ENCODE assay signal across 8 mouse cellular contexts in the genomic region with DNA sequence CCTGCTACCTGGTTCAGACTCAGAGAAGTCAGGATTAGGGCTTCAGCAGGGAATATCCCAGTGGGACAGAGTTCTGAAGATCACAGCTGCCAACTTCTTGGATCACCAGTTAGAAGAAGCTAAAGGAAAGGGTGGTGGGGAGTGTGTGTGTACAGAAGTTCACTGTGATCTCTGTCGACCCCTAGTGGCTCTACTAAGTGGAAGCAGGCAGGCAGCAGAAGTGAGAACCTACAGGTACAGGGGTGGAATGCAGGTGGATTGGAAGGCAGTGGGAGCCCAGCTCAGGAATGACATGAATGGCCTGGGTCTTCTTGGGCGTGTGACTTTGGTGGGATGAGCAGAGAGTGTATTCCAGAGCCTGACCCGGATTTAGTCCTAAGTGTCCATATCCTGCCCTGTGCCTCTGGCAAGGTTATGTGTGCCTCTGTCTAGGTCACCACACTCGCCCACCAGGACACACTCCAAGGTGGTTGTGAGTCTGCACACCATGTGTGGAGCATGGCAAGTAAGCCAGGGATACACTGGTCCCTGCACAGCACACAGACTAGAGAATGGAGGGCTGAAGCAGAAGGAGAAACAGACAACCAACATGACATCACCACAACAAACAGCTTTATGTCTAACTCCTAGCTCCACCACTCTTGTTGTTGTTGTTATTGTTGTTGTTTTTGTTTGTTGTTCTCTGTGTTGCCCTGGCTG. TPM values are rescaled to one million over a fixed set of nuclear protein-coding genes. Genes with fewer than 3 reads are reported as not detected.
DNase-seq lines count a peak whose midpoint lies in the region; ATAC-seq and TF ChIP-seq lines count a peak whose summit lies in the region.

No protein-coding gene starts in this region.

- H3K36me3 ChIP-seq in hindbrain, embryonic 10.5 days = no peaks in the 10 kb centered on the region
- no peaks in the 10 kb centered on the region for H3K36me3 ChIP-seq in hindbrain, embryonic 12.5 days
- peaks cover 5% of the 10 kb centered on the region for H3K36me3 ChIP-seq in G1E (replicated peaks)
- 0 out of 2 replicates have a peak, but pooled peaks cover 5% of the 10 kb centered on the region for H3K36me3 ChIP-seq in kidney, embryonic 14.5 days (ENCODE audit: control insufficient read depth, insufficient read depth, low read length)

- no peaks in the 10 kb centered on the region for H3K27me3 ChIP-seq in hindbrain, embryonic 10.5 days (ENCODE audit: insufficient read depth, poor library complexity, severe bottlenecking)
- H3K27me3 ChIP-seq in hindbrain, embryonic 12.5 days = no peaks in the 10 kb centered on the region
- H3K27me3 ChIP-seq in G1E (ENCODE audit: insufficient read depth, low read length) = peaks cover 15% of the 10 kb centered on the region
- H3K27me3 ChIP-seq in kidney, embryonic 14.5 days (ENCODE audit: control insufficient read depth, insufficient read depth, low read length) = no peaks in the 10 kb centered on the region

- no peak overlapping the region for H3K27ac ChIP-seq in hindbrain, embryonic 10.5 days
- no peak overlapping the region for H3K27ac ChIP-seq in hindbrain, embryonic 12.5 days
- H3K27ac ChIP-seq in kidney, embryonic 14.5 days (ENCODE audit: low read depth, low read length) = no peak overlapping the region

- 33% methylated on average over 4 of the region's 4 CpGs for WGBS in hindbrain, embryonic 10.5 days
- WGBS in hindbrain, embryonic 12.5 days = 34% methylated on average over 4 of the region's 4 CpGs
- WGBS in kidney, embryonic 14.5 days = 41% methylated on average over 4 of the region's 4 CpGs

- H3K4me1 ChIP-seq in hindbrain, embryonic 10.5 days (replicated peaks) = peaks cover 15% of the 10 kb centered on the region
- H3K4me1 ChIP-seq in hindbrain, embryonic 12.5 days = peaks cover 3% of the 10 kb centered on the region; the same call in 1 of the 2 replicates
- no peaks in the 10 kb centered on the region for H3K4me1 ChIP-seq in G1E (ENCODE audit: insufficient read depth, low read depth, low read length)
- H3K4me1 ChIP-seq in kidney, embryonic 14.5 days (ENCODE audit: control insufficient read depth, insufficient read depth, low read length) = 0 out of 2 replicates have a peak, but pooled peaks cover 8% of the 10 kb centered on the region

- ATAC-seq in hindbrain, embryonic 12.5 days (ENCODE audit: low FRiP score) = no peak
- ATAC-seq in G1E (ENCODE audit: extremely low read depth, insufficient number of reproducible peaks, low FRiP score, poor library complexity, severe bottlenecking) = no peak
- peak; percentile 73 for ATAC-seq in kidney, embryonic 14.5 days (ENCODE audit: low FRiP score, low TSS enrichment)
- peak; percentile 92 for ATAC-seq in megakaryocyte-erythroid progenitor cell, adult 5-6 weeks (replicated peaks; ENCODE audit: low FRiP score, low TSS enrichment, poor library complexity, severe bottlenecking)

- no peak overlapping the region for H3K4me2 ChIP-seq in hindbrain, embryonic 12.5 days (replicated peaks)
- no peak overlapping the region for H3K4me2 ChIP-seq in kidney, embryonic 14.5 days (replicated peaks; ENCODE audit: low read depth, low read length)

- no peak overlapping the region for H3K4me3 ChIP-seq in hindbrain, embryonic 10.5 days
- H3K4me3 ChIP-seq in hindbrain, embryonic 12.5 days = no peak overlapping the region
- no peak overlapping the region for H3K4me3 ChIP-seq in G1E (ENCODE audit: low read depth, low read length)
- no peak overlapping the region for H3K4me3 ChIP-seq in kidney, embryonic 14.5 days (ENCODE audit: low read length)

- peak; percentile 30 for DNase-seq in hindbrain, embryonic 10.5 days (ENCODE audit: low spot score)
- DNase-seq in G1E (ENCODE audit: low spot score) = peak; percentile 34
- peak; percentile 53 for DNase-seq in embryo, embryonic 9.5 days (ENCODE audit: extremely low spot score)
- no peak for DNase-seq in spleen, postnatal 14 days (ENCODE audit: low spot score in 2 of 2)
- DNase-seq in frontal cortex, postnatal 25 days (ENCODE audit: low spot score in 2 of 2) = no peak

- no peak overlapping the region for H3K9ac ChIP-seq in hindbrain, embryonic 12.5 days
- H3K9ac ChIP-seq in kidney, embryonic 14.5 days (ENCODE audit: low read depth, low read length) = no peak overlapping the region

- H3K9me3 ChIP-seq in hindbrain, embryonic 10.5 days = no peaks in the 10 kb centered on the region
- no peaks in the 10 kb centered on the region for H3K9me3 ChIP-seq in hindbrain, embryonic 12.5 days (replicated peaks)
- H3K9me3 ChIP-seq in G1E (replicated peaks) = no peaks in the 10 kb centered on the region
- H3K9me3 ChIP-seq in kidney, embryonic 14.5 days (ENCODE audit: control insufficient read depth, low read length) = no peaks in the 10 kb centered on the region

- TF ChIP-seq CTCF in G1E (IDR thresholded peaks at IDR 0.05; ENCODE audit: low read depth, low read length) = peak; percentile 82

RNA-seq across cellular contexts. Expression of gene Myzap, which starts 31.9 kb away (rescaled TPM):
- polyA plus RNA-seq in hindbrain, embryonic 10.5 days (2016; fragmentation: Nextera tagmentation; extraction: Ambion mirVana) = 4.4 and 4.9 TPM in 2 replicates
- polyA plus RNA-seq in hindbrain, embryonic 12.5 days (2016; fragmentation: Nextera tagmentation; extraction: Ambion mirVana) = 5.5 and 6.6 TPM in 2 replicates
- total RNA-seq in G1E (2014; fragmentation: Nextera tagmentation) (not detected in 2 replicates), G1E (2017) (under 0.01 and 0.06 TPM in 2 replicates)
- polyA plus RNA-seq in G1E (2012) = not detected in 2 replicates
- 18.6 and 18.7 TPM in 2 replicates for polyA plus RNA-seq in kidney, embryonic 14.5 days (2014; fragmentation: Nextera tagmentation; extraction: Ambion mirVana)
- not detected in 2 replicates for total RNA-seq in megakaryocyte-erythroid progenitor cell, adult 5-6 weeks (2014; fragmentation: Nextera tagmentation)
- total RNA-seq in megakaryocyte-erythroid progenitor cell, adult 5-6 weeks (2017) = not detected in 2 replicates

Comparison
In these comparisons a context has a peak if more than half of its experiments do, and no peak if none do; other contexts are left out.
1. DNase-seq: peak in hindbrain, embryonic 10.5 days (single experiment), G1E (single experiment) and embryo, embryonic 9.5 days (single experiment); none in spleen, postnatal 14 days (0 of 2) and frontal cortex, postnatal 25 days (0 of 2).
2. ATAC-seq: peak in kidney, embryonic 14.5 days (single experiment) and megakaryocyte-erythroid progenitor cell, adult 5-6 weeks (single experiment); none in hindbrain, embryonic 12.5 days (single experiment) and G1E (single experiment).